Comparison of ENCODE assay signal across 8 mouse cellular contexts in genomic region chr12:37881376-37881775, GRCm38 (mm10).
DNase-seq lines count a peak whose midpoint lies in the region; ATAC-seq and TF ChIP-seq lines count a peak whose summit lies in the region.

No protein-coding gene starts in this region.

- H3K4me2 ChIP-seq in lung, embryonic 14.5 days: peak overlapping the region; percentile 86
- peak overlapping the region; percentile 62 for H3K4me2 ChIP-seq in intestine, postnatal 0 days (replicated peaks; ENCODE audit: low read depth)

- no peak for ATAC-seq in lung, embryonic 14.5 days (ENCODE audit: insufficient read depth)
- ATAC-seq in intestine, postnatal 0 days: no peak

- H3K36me3 ChIP-seq in lung, embryonic 14.5 days (ENCODE audit: insufficient read depth): no peaks in the 10 kb centered on the region
- no peaks in the 10 kb centered on the region for H3K36me3 ChIP-seq in intestine, postnatal 0 days (ENCODE audit: control insufficient read depth, insufficient read depth)
- no peaks in the 10 kb centered on the region for H3K36me3 ChIP-seq in kidney, adult 2 months (ENCODE audit: control insufficient read depth, insufficient read depth, low read length)

- H3K9me3 ChIP-seq in lung, embryonic 14.5 days (ENCODE audit: low read depth, low read length): no peaks in the 10 kb centered on the region
- H3K9me3 ChIP-seq in intestine, postnatal 0 days (ENCODE audit: control insufficient read depth): no peaks in the 10 kb centered on the region

- H3K27me3 ChIP-seq in lung, embryonic 14.5 days (ENCODE audit: insufficient read depth, low read length): no peaks in the 10 kb centered on the region
- no peaks in the 10 kb centered on the region for H3K27me3 ChIP-seq in intestine, postnatal 0 days (replicated peaks; ENCODE audit: control insufficient read depth, insufficient read depth, low read length)
- H3K27me3 ChIP-seq in kidney, adult 2 months (replicated peaks; ENCODE audit: control insufficient read depth, insufficient read depth, low read length): no peaks in the 10 kb centered on the region; the same call in 1 of the 2 replicates

- peak; percentile 10 for DNase-seq in cerebellum, adult 8-10 months
- no peak for DNase-seq in cerebellum, postnatal 4 days (ENCODE audit: low spot score in 2 of 2)
- DNase-seq in lung, embryonic 14.5 days: peak; percentile 9
- no peak for DNase-seq in lung, adult 18-20 months
- DNase-seq in retina, postnatal 1 day: peak; percentile 33
- no peak for DNase-seq in kidney, adult 2 months
- no peak for DNase-seq in left cerebral cortex, adult 8-10 months (ENCODE audit: low spot score in 2 of 2)

- no peak overlapping the region for H3K27ac ChIP-seq in lung, embryonic 14.5 days (ENCODE audit: low read depth)
- H3K27ac ChIP-seq in intestine, postnatal 0 days (ENCODE audit: low read depth, low read length): no peak overlapping the region
- H3K27ac ChIP-seq in kidney, adult 2 months (ENCODE audit: insufficient read depth, low read depth, low read length): no peak overlapping the region

- 9% methylated on average over 10 of the region's 10 CpGs for WGBS in lung, embryonic 14.5 days
- 11% methylated on average over 10 of the region's 10 CpGs for WGBS in intestine, postnatal 0 days
- WGBS in kidney, adult 2 months: 12% methylated on average over 10 of the region's 10 CpGs

- peak overlapping the region; percentile 44 for H3K9ac ChIP-seq in lung, embryonic 14.5 days
- H3K9ac ChIP-seq in intestine, postnatal 0 days (ENCODE audit: low read depth, low read length): no peak overlapping the region

- peaks cover 7% of the 10 kb centered on the region; the same call in 1 of the 2 replicates for H3K4me1 ChIP-seq in lung, embryonic 14.5 days (ENCODE audit: insufficient read depth)
- H3K4me1 ChIP-seq in intestine, postnatal 0 days (replicated peaks; ENCODE audit: control insufficient read depth, insufficient read depth, low read length): no peaks in the 10 kb centered on the region
- 0 out of 2 replicates have a peak, but pooled peaks cover 4% of the 10 kb centered on the region for H3K4me1 ChIP-seq in kidney, adult 2 months (ENCODE audit: control insufficient read depth, insufficient read depth, low read length)

- peak overlapping the region; percentile 39 for H3K4me3 ChIP-seq in lung, embryonic 14.5 days (ENCODE audit: low read depth, low read length)
- H3K4me3 ChIP-seq in intestine, postnatal 0 days (ENCODE audit: low read depth, low read length): peak overlapping the region; percentile 41
- no peak overlapping the region for H3K4me3 ChIP-seq in kidney, adult 2 months (ENCODE audit: insufficient read depth, low read depth, low read length)

- TF ChIP-seq POLR2A in kidney, adult 2 months (IDR thresholded peaks at IDR 0.05; ENCODE audit: low read depth, low read length): no peak

- TF ChIP-seq CTCF in lung, embryonic 14.5 days (IDR thresholded peaks at IDR 0.05; ENCODE audit: low read depth): no peak
- no peak for TF ChIP-seq CTCF in intestine, postnatal 0 days (IDR thresholded peaks at IDR 0.05; ENCODE audit: low read depth)
- TF ChIP-seq CTCF in kidney, adult 2 months (conservative IDR thresholded peaks at IDR 0.05; ENCODE audit: insufficient read depth, insufficient read length, low read depth, low read length): no peak

Comparison
In these comparisons a context has a peak if more than half of its experiments do, and no peak if none do; other contexts are left out.
1. DNase-seq: peak in cerebellum, adult 8-10 months (single experiment), lung, embryonic 14.5 days (single experiment) and retina, postnatal 1 day (single experiment); none in cerebellum, postnatal 4 days (0 of 2), lung, adult 18-20 months (0 of 2), kidney, adult 2 months (single experiment) and left cerebral cortex, adult 8-10 months (0 of 2).